7 mouse cellular contexts compared by ENCODE assay signal in the genomic region with DNA sequence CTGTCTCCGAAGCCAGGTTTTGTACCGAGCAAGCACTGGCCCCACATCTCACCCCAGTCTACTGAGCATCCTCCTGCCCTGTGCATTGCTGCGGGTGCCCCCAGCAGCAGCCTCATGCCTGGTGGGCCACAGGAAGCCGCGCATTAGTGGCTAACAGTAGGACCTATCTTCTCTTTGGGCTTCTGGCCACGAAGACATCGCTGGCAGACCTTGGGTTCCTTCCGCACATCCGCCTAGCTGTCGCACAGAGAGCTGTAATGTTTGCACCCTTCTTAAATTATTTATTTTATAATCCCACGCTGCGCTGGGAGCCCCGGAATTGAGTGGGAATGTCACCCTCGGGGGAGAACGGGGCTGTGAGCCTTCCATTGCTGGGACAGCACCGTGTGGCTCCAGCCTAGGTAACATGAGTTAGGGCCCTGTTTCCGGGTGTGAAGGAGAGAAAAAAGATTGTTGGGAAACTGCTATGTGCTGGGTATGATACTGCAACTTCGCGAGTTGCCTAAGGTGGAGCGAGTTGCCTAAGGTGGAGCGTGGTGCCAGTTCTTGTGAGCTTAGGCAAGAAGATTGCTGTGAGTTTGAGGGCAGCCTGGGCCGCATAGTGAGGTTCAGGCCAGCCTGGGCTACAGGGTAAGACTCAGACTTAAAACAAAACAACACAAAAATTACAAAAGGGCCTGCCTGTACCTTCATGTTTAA. TPM values are rescaled to one million over a fixed set of nuclear protein-coding genes. Genes with fewer than 3 reads are reported as not detected.
A peak's percentile ranks its signal among the peaks of the same experiment; 100 is the strongest.
DNase-seq lines count a peak whose midpoint lies in the region; ATAC-seq and TF ChIP-seq lines count a peak whose summit lies in the region.

No protein-coding gene starts in this region.

- H3K4me3 ChIP-seq in liver, adult 2 months (ENCODE audit: insufficient read depth, low read depth, low read length) = peak overlapping the region; percentile 64
- H3K4me3 ChIP-seq in liver, embryonic 13.5 days (replicated peaks) = peak overlapping the region; percentile 66
- H3K4me3 ChIP-seq in olfactory bulb, adult 2 months (ENCODE audit: insufficient read depth, low read depth, low read length) = peak overlapping the region; percentile 65

- peak overlapping the region; percentile 50 for H3K9ac ChIP-seq in liver, adult 2 months (ENCODE audit: low read depth, low read length)
- H3K9ac ChIP-seq in liver, embryonic 13.5 days = peak overlapping the region; percentile 72

- TF ChIP-seq CTCF in liver, adult 2 months (IDR thresholded peaks at IDR 0.05; ENCODE audit: low read depth, low read length) = 0 out of 2 replicates have a peak, but pooled peaks have one; percentile 2
- TF ChIP-seq CTCF in olfactory bulb, adult 2 months (IDR thresholded peaks at IDR 0.05; ENCODE audit: insufficient read depth, low read depth, low read length) = no peak

- peak; percentile 12 for ATAC-seq in granulocyte monocyte progenitor cell, adult 5-6 weeks (replicated peaks; ENCODE audit: poor library complexity, severe bottlenecking)
- ATAC-seq in liver, embryonic 13.5 days (ENCODE audit: low read depth) = no peak

- H3K4me2 ChIP-seq in liver, embryonic 13.5 days = peak overlapping the region; percentile 86

- no peaks in the 10 kb centered on the region for H3K27me3 ChIP-seq in liver, adult 2 months (ENCODE audit: control insufficient read depth, insufficient read depth, low read length)
- no peaks in the 10 kb centered on the region for H3K27me3 ChIP-seq in liver, embryonic 13.5 days

- DNase-seq in liver, adult 2 months (ENCODE audit: extremely low read depth, low read depth, low spot score) = no peak
- DNase-seq in liver = no peak
- peak; percentile 60 for DNase-seq in brain, adult 2 months (ENCODE audit: low read depth, low spot score)
- no peak for DNase-seq in liver, embryonic 13.5 days
- no peak for DNase-seq in ovary, postnatal 10 days (ENCODE audit: low spot score)

- peaks cover 12% of the 10 kb centered on the region for H3K4me1 ChIP-seq in liver, adult 2 months (ENCODE audit: control insufficient read depth, insufficient read depth, low read length)
- H3K4me1 ChIP-seq in liver, embryonic 13.5 days (replicated peaks) = peaks cover 95% of the 10 kb centered on the region
- H3K4me1 ChIP-seq in olfactory bulb, adult 2 months (ENCODE audit: control insufficient read depth, insufficient read depth, low read length) = peaks cover 65% of the 10 kb centered on the region

- H3K27ac ChIP-seq in liver, adult 2 months (replicated peaks; ENCODE audit: insufficient read depth, low read depth, low read length) = no peak overlapping the region
- H3K27ac ChIP-seq in liver, embryonic 13.5 days = peak overlapping the region; percentile 79
- peak overlapping the region; percentile 82 for H3K27ac ChIP-seq in olfactory bulb, adult 2 months (ENCODE audit: insufficient read depth, low read depth, low read length)

- TF ChIP-seq POLR2A in liver, adult 2 months (IDR thresholded peaks at IDR 0.05; ENCODE audit: extremely low read depth, insufficient read depth, low read length) = no peak
- TF ChIP-seq POLR2A in olfactory bulb, adult 2 months (IDR thresholded peaks at IDR 0.05; ENCODE audit: insufficient read depth, low read depth, low read length) = no peak

- H3K36me3 ChIP-seq in liver, adult 2 months (ENCODE audit: control insufficient read depth, insufficient read depth, low read length) = no peaks in the 10 kb centered on the region
- H3K36me3 ChIP-seq in liver, embryonic 13.5 days = no peaks in the 10 kb centered on the region

- no peaks in the 10 kb centered on the region for H3K9me3 ChIP-seq in liver, embryonic 13.5 days (replicated peaks)

- H3K79me2 ChIP-seq in liver, adult 2 months (ENCODE audit: control insufficient read depth, insufficient read depth, low read length) = no peaks in the 10 kb centered on the region

- WGBS in liver, adult 2 months = 42% methylated on average over 22 of the region's 22 CpGs
- 16% methylated on average over 22 of the region's 22 CpGs for WGBS in liver, embryonic 13.5 days (ENCODE audit: insufficient replicate concordance)
- 19% methylated on average over 22 of the region's 22 CpGs for WGBS in olfactory bulb, adult 2 months

RNA-seq across cellular contexts. Expression of a gene that starts 0.9 kb away (rescaled TPM):
- 0.27 and 0.28 TPM in 2 replicates for total RNA-seq in liver, adult 2 months (2014; rRNA removed)
- 1.1 and 1.4 TPM in 2 replicates for polyA plus RNA-seq in liver, adult 2 months (2012; rRNA removed)
- 79.1 and 85.4 TPM in 2 replicates for total RNA-seq in granulocyte monocyte progenitor cell, adult 5-6 weeks (2014; fragmentation: Nextera tagmentation)
- 30.2 and 30.3 TPM in 2 replicates for total RNA-seq in granulocyte monocyte progenitor cell, adult 5-6 weeks (2017)
- 9.3 and 9.9 TPM in 2 replicates for polyA plus RNA-seq in liver, embryonic 13.5 days (2015; fragmentation: Nextera tagmentation; extraction: Ambion mirVana)
- polyA plus RNA-seq in olfactory bulb, adult 2 months (2012; ENCODE audit: insufficient read depth, insufficient read length, low replicate concordance, missing spikeins) = not detected in 2 replicates

RNA-seq across cellular contexts. Expression of a gene that starts 58.6 kb away (rescaled TPM):
- total RNA-seq in liver, adult 2 months (2014; rRNA removed) = not detected in 2 replicates
- not detected in 2 replicates for polyA plus RNA-seq in liver, adult 2 months (2012; rRNA removed)
- not detected in 2 replicates for total RNA-seq in granulocyte monocyte progenitor cell, adult 5-6 weeks (2014; fragmentation: Nextera tagmentation)
- not detected in 2 replicates for total RNA-seq in granulocyte monocyte progenitor cell, adult 5-6 weeks (2017)
- 4.6 and 4.9 TPM in 2 replicates for polyA plus RNA-seq in liver, embryonic 13.5 days (2015; fragmentation: Nextera tagmentation; extraction: Ambion mirVana)
- not detected in 2 replicates for polyA plus RNA-seq in olfactory bulb, adult 2 months (2012; ENCODE audit: insufficient read depth, insufficient read length, low replicate concordance, missing spikeins)
